In genomic region chr14:75847669-75848068, GRCm38 (mm10) we compare ENCODE assay signal across 13 mouse cellular contexts. TPM values are rescaled to one million over a fixed set of nuclear protein-coding genes. Genes with fewer than 3 reads are reported as not detected.
DNase-seq lines count a peak whose midpoint lies in the region; ATAC-seq and TF ChIP-seq lines count a peak whose summit lies in the region.
"Had no signal": no experiment of that assay in that cellular context is flagged by ENCODE, and none has a peak within 500 bp of the region (broad histone marks: within the 10 kb centered on the region; RNA-seq: fewer than 3 reads in every experiment).

No protein-coding gene starts in this region.

- no peak for ATAC-seq in heart, embryonic 11.5 days (replicated peaks; ENCODE audit: insufficient number of reproducible peaks, low FRiP score, low TSS enrichment)
- no peak for ATAC-seq in kidney, postnatal 0 days (replicated peaks; ENCODE audit: low FRiP score, low read depth)
- ATAC-seq in kidney, embryonic 14.5 days (ENCODE audit: low FRiP score, low TSS enrichment), result no peak
- no peak for ATAC-seq in embryonic facial prominence, embryonic 14.5 days (ENCODE audit: low read depth)
- ATAC-seq: inflammation-experienced regulatory T-cells, adult 6 months; lung, postnatal 0 days had no signal

- H3K4me3 ChIP-seq in heart, embryonic 11.5 days (ENCODE audit: low read depth, low read length), result no peak overlapping the region
- no peak overlapping the region for H3K4me3 ChIP-seq in kidney, postnatal 0 days (replicated peaks; ENCODE audit: low read depth, low read length)
- no peak overlapping the region for H3K4me3 ChIP-seq in kidney, embryonic 14.5 days (ENCODE audit: low read length)
- peak overlapping the region; percentile 93 for H3K4me3 ChIP-seq in E14TG2a.4 (replicated peaks; ENCODE audit: low read length)
- no peak overlapping the region for H3K4me3 ChIP-seq in embryonic facial prominence, embryonic 14.5 days (ENCODE audit: low read depth, low read length)
- H3K4me3 ChIP-seq in cerebellum, adult 2 months (replicated peaks; ENCODE audit: insufficient read depth, low read depth, low read length), result no peak overlapping the region

- H3K27ac ChIP-seq in heart, embryonic 11.5 days (ENCODE audit: low read depth, low read length), result no peak overlapping the region
- H3K27ac ChIP-seq in kidney, postnatal 0 days, result no peak overlapping the region
- H3K27ac ChIP-seq in kidney, embryonic 14.5 days (ENCODE audit: low read depth, low read length), result no peak overlapping the region
- no peak overlapping the region for H3K27ac ChIP-seq in embryonic facial prominence, embryonic 14.5 days (replicated peaks; ENCODE audit: low read depth, low read length)
- no peak overlapping the region for H3K27ac ChIP-seq in cerebellum, adult 2 months (ENCODE audit: insufficient read depth, low read length)

- 75% methylated on average over 4 of the region's 4 CpGs for WGBS in heart, embryonic 11.5 days (ENCODE audit: insufficient replicate concordance)
- 71% methylated on average over 4 of the region's 4 CpGs for WGBS in kidney, postnatal 0 days
- WGBS in kidney, embryonic 14.5 days, result 81% methylated on average over 4 of the region's 4 CpGs
- 87% methylated on average over 4 of the region's 4 CpGs for WGBS in embryonic facial prominence, embryonic 14.5 days
- 39% methylated on average over 4 of the region's 4 CpGs for whole genome bisulfite sequencing in cerebellum, adult 2 months

- no peaks in the 10 kb centered on the region for H3K9me3 ChIP-seq in heart, embryonic 11.5 days (replicated peaks; ENCODE audit: control insufficient read depth, low read length)
- H3K9me3 ChIP-seq in kidney, postnatal 0 days (replicated peaks; ENCODE audit: low read length), result no peaks in the 10 kb centered on the region
- H3K9me3 ChIP-seq in kidney, embryonic 14.5 days (ENCODE audit: control insufficient read depth, low read length), result no peaks in the 10 kb centered on the region
- no peaks in the 10 kb centered on the region for H3K9me3 ChIP-seq in E14TG2a.4 (ENCODE audit: low read length)
- H3K9me3 ChIP-seq in embryonic facial prominence, embryonic 14.5 days (ENCODE audit: control insufficient read depth, low read length), result no peaks in the 10 kb centered on the region

- DNase-seq in heart, postnatal 25 days (ENCODE audit: low spot score), result no peak
- no peak for DNase-seq in kidney, postnatal 0 days (ENCODE audit: low spot score)
- DNase-seq in embryonic facial prominence, embryonic 14.5 days (ENCODE audit: low spot score), result no peak
- DNase-seq in cerebellum, adult 2 months, result no peak
- DNase-seq in adrenal gland, postnatal 4 days (ENCODE audit: low spot score in 2 of 2), result no peak
- DNase-seq: adrenal gland, postnatal 14 days; gastrocnemius, postnatal 36 days had no signal

- intact Hi-C loops in heart, postnatal 25 days (cut with DNase I), result loop anchor here (2.0 kb wide), 2 partner anchors 15 to 23 kb away; no protein-coding TSS in a partner anchor

- TF ChIP-seq CTCF in kidney, postnatal 0 days (IDR thresholded peaks at IDR 0.05; ENCODE audit: low read depth), result no peak
- no peak for TF ChIP-seq CTCF in E14TG2a.4 (conservative IDR thresholded peaks at IDR 0.05; ENCODE audit: low read length)
- TF ChIP-seq CTCF in cerebellum, adult 2 months (IDR thresholded peaks at IDR 0.05; ENCODE audit: borderline replicate concordance, insufficient read depth, low read depth, low read length), result no peak

- TF ChIP-seq POLR2A in cerebellum, adult 2 months (IDR thresholded peaks at IDR 0.05; ENCODE audit: borderline replicate concordance, insufficient read depth, low read length), result no peak

- peaks cover 16% of the 10 kb centered on the region for H3K4me1 ChIP-seq in heart, embryonic 11.5 days (ENCODE audit: control insufficient read depth, insufficient read depth, low read length)
- H3K4me1 ChIP-seq in kidney, postnatal 0 days (replicated peaks; ENCODE audit: insufficient read depth, low read length), result peaks cover 6% of the 10 kb centered on the region; the same call in 1 of the 2 replicates
- H3K4me1 ChIP-seq in kidney, embryonic 14.5 days (ENCODE audit: control insufficient read depth, insufficient read depth, low read length), result peaks cover 11% of the 10 kb centered on the region; the same call in 1 of the 2 replicates
- peaks cover 61% of the 10 kb centered on the region for H3K4me1 ChIP-seq in E14TG2a.4 (replicated peaks; ENCODE audit: low read depth, low read length)
- peaks cover 6% of the 10 kb centered on the region; the same call in 1 of the 2 replicates for H3K4me1 ChIP-seq in embryonic facial prominence, embryonic 14.5 days (ENCODE audit: control insufficient read depth, insufficient read depth, low read length)
- peaks cover 10% of the 10 kb centered on the region; the same call in 1 of the 2 replicates for H3K4me1 ChIP-seq in cerebellum, adult 2 months (ENCODE audit: control insufficient read depth, insufficient read depth, low read length)

- peaks cover 38% of the 10 kb centered on the region for H3K36me3 ChIP-seq in heart, embryonic 11.5 days (ENCODE audit: control insufficient read depth, insufficient read depth, low read length)
- H3K36me3 ChIP-seq in kidney, postnatal 0 days (ENCODE audit: insufficient read depth, low read length), result peaks cover 36% of the 10 kb centered on the region
- H3K36me3 ChIP-seq in kidney, embryonic 14.5 days (ENCODE audit: control insufficient read depth, insufficient read depth, low read length), result peaks cover 51% of the 10 kb centered on the region
- peaks cover 59% of the 10 kb centered on the region for H3K36me3 ChIP-seq in E14TG2a.4 (ENCODE audit: insufficient read depth, low read length)
- H3K36me3 ChIP-seq in embryonic facial prominence, embryonic 14.5 days (ENCODE audit: control insufficient read depth, insufficient read depth, low read length), result peaks cover 57% of the 10 kb centered on the region

- peak overlapping the region; percentile 69; the same call in 1 of the 2 replicates for H3K4me2 ChIP-seq in heart, embryonic 11.5 days
- H3K4me2 ChIP-seq in kidney, postnatal 0 days (ENCODE audit: low read length), result no peak overlapping the region
- no peak overlapping the region for H3K4me2 ChIP-seq in kidney, embryonic 14.5 days (replicated peaks; ENCODE audit: low read depth, low read length)
- H3K4me2 ChIP-seq in embryonic facial prominence, embryonic 14.5 days (ENCODE audit: low read depth, low read length), result peak overlapping the region; percentile 63; the same call in 1 of the 2 replicates

- no peak overlapping the region for H3K9ac ChIP-seq in heart, embryonic 11.5 days (ENCODE audit: low read depth, low read length)
- H3K9ac ChIP-seq in kidney, postnatal 0 days (ENCODE audit: low read depth, low read length), result 0 out of 2 replicates have a peak overlapping the region, but pooled peaks have one; percentile 2
- no peak overlapping the region for H3K9ac ChIP-seq in kidney, embryonic 14.5 days (ENCODE audit: low read depth, low read length)
- peak overlapping the region; percentile 16; the same call in 1 of the 2 replicates for H3K9ac ChIP-seq in embryonic facial prominence, embryonic 14.5 days (ENCODE audit: low read depth, low read length)

- H3K27me3 ChIP-seq in heart, embryonic 11.5 days (ENCODE audit: control insufficient read depth, insufficient read depth, low read length), result no peaks in the 10 kb centered on the region
- no peaks in the 10 kb centered on the region for H3K27me3 ChIP-seq in kidney, postnatal 0 days (ENCODE audit: insufficient read depth, low read length)
- no peaks in the 10 kb centered on the region for H3K27me3 ChIP-seq in kidney, embryonic 14.5 days (ENCODE audit: control insufficient read depth, insufficient read depth, low read length)
- no peaks in the 10 kb centered on the region for H3K27me3 ChIP-seq in E14TG2a.4 (ENCODE audit: insufficient read depth, low read length)
- no peaks in the 10 kb centered on the region for H3K27me3 ChIP-seq in embryonic facial prominence, embryonic 14.5 days (replicated peaks; ENCODE audit: control insufficient read depth, insufficient read depth, low read length)
- no peaks in the 10 kb centered on the region for H3K27me3 ChIP-seq in cerebellum, adult 2 months (ENCODE audit: control insufficient read depth, insufficient read depth, low read length)
- H3K27me3 ChIP-seq: CH12.LX had no signal

RNA-seq across cellular contexts. Expression of gene Tpt1, which starts 2.8 kb away (rescaled TPM):
- 1,014 and 1,054 TPM in 2 replicates for polyA plus RNA-seq in heart, embryonic 11.5 days (2014; fragmentation: Nextera tagmentation; extraction: Ambion mirVana)
- 1,000 to 10,000 TPM; 2,885 to 3,154 TPM for total RNA-seq in heart, postnatal 25 days (2021)
- polyA plus RNA-seq in kidney, postnatal 0 days (2015; fragmentation: Nextera tagmentation; extraction: Ambion mirVana), result 1,400 and 1,543 TPM in 2 replicates
- polyA plus RNA-seq in kidney, embryonic 14.5 days (2014; fragmentation: Nextera tagmentation; extraction: Ambion mirVana), result 1,151 and 1,339 TPM in 2 replicates
- 1,262 and 1,432 TPM in 2 replicates for polyA plus RNA-seq in embryonic facial prominence, embryonic 14.5 days (2014; fragmentation: Nextera tagmentation; extraction: Ambion mirVana)
- 698 and 753 TPM in 2 replicates for polyA plus RNA-seq in cerebellum, adult 2 months (2012; rRNA removed)
- total RNA-seq in adrenal gland, postnatal 4 days (2021), result 1,000 to 10,000 TPM; 3,227 to 3,375 TPM

Comparison
In these comparisons a context has a peak if more than half of its experiments do, and no peak if none do; other contexts are left out.
1. H3K9ac ChIP-seq: peak in kidney, postnatal 0 days (single experiment) and embryonic facial prominence, embryonic 14.5 days (single experiment); none in heart, embryonic 11.5 days (single experiment) and kidney, embryonic 14.5 days (single experiment).
2. H3K4me2 ChIP-seq: peak in heart, embryonic 11.5 days (single experiment) and embryonic facial prominence, embryonic 14.5 days (single experiment); none in kidney, postnatal 0 days (single experiment) and kidney, embryonic 14.5 days (single experiment).